Mouse (Mus musculus): ENCODE data around the gene Hba-x.

GRCm38 (mm10) chr11:32237411-32237795 is 38.8 kb upstream of the Hba-x start:
- TF ChIP-seq POLR2A (IDR thresholded peaks at IDR 0.05; ENCODE audit: insufficient read depth, low read depth, low read length) (no peak), CTCF (IDR thresholded peaks at IDR 0.05; ENCODE audit: insufficient read depth, low read depth, low read length) (no peak)
